Mouse (Mus musculus): ENCODE measurements at regions not wholly inside any gene's neighbourhood (a gene's known extent, or its start where the extent isn't known, plus 50 kb on each side); places are given as distances from the start of the nearest gene placed in this dataset. TPM values are rescaled to one million over a fixed set of nuclear protein-coding genes. Genes with fewer than 3 reads are reported as not detected.

Small RNA genes lying in the stretch of these regions (microRNA-seq; reads per million reads assigned to microRNA genes)
- gene Gm25507: not detected
